Mouse (Mus musculus) lung, postnatal 4 days (tissue): ENCODE measurements around the gene Hck.
A peak's percentile ranks its signal among the peaks of the same experiment; 100 is the strongest.

Experiments used
- DNase-seq, 2 experiments: peaks; one replicate each; pipeline ENCODE4 v3.0.0; 2021

Gene Hck

GRCm38 (mm10) chr2:153090551-153091165 is 17.6 kb upstream of the Hck start:
- DNase-seq: peak; percentile 71 to 74

- DNase-seq: peak in 1 of 2 experiments; percentile 16
Measured at GRCm38 (mm10) chr2:153107046-153107766, 1.1 kb upstream of the Hck start.

- DNase-seq: peak in 1 of 2 experiments; percentile 7
Measured at GRCm38 (mm10) chr2:153107802-153108201, 466 bp upstream of the Hck start.

- peak in 1 of 2 experiments; percentile 9 for DNase-seq
Measured at GRCm38 (mm10) chr2:153109596-153109995, 1.3 kb downstream of the Hck start.

GRCm38 (mm10) chr2:153111298-153111697 is 3.0 kb downstream of the Hck start:
- peak in 1 of 2 experiments; percentile 6 for DNase-seq

- DNase-seq: no peak
Measured at GRCm38 (mm10) chr2:153115679-153116081, 7.4 kb downstream of the Hck start.

- DNase-seq: peak in 1 of 2 experiments; percentile 26
Measured at GRCm38 (mm10) chr2:153117051-153117486, 8.8 kb downstream of the Hck start.

GRCm38 (mm10) chr2:153119488-153119887 is 11.2 kb downstream of the Hck start:
- no peak for DNase-seq

GRCm38 (mm10) chr2:153120126-153120525 is 11.9 kb downstream of the Hck start:
- DNase-seq: no peak

- DNase-seq: peak in 1 of 2 experiments; percentile 21
Measured at GRCm38 (mm10) chr2:153121821-153122615, 13.8 kb downstream of the Hck start.

- no peak for DNase-seq
Measured at GRCm38 (mm10) chr2:153122701-153123100, 14.4 kb downstream of the Hck start.

GRCm38 (mm10) chr2:153125875-153126274 is 17.6 kb downstream of the Hck start:
- no peak for DNase-seq

- DNase-seq: peak; percentile 36 to 45
Measured at GRCm38 (mm10) chr2:153131019-153131418, 22.8 kb downstream of the Hck start.

- peak in 1 of 2 experiments; percentile 33 for DNase-seq
Measured at GRCm38 (mm10) chr2:153134237-153134636, 26.0 kb downstream of the Hck start.

GRCm38 (mm10) chr2:153136211-153136610 is 27.9 kb downstream of the Hck start:
- DNase-seq: peak; percentile 39 to 80

GRCm38 (mm10) chr2:153139158-153139557 is 30.9 kb downstream of the Hck start:
- no peak for DNase-seq

- peak; percentile 51 to 79 for DNase-seq
Measured at GRCm38 (mm10) chr2:153139996-153140613, 31.8 kb downstream of the Hck start.

- peak in 1 of 2 experiments; percentile 72 for DNase-seq
Measured at GRCm38 (mm10) chr2:153142620-153143199, 34.4 kb downstream of the Hck start.

GRCm38 (mm10) chr2:153145346-153145745 is 37.1 kb downstream of the Hck start:
- DNase-seq: no peak

GRCm38 (mm10) chr2:153147236-153147635 is 39.0 kb downstream of the Hck start:
- no peak for DNase-seq

GRCm38 (mm10) chr2:153147715-153148114 is 39.4 kb downstream of the Hck start:
- peak; percentile 65 to 82 for DNase-seq

GRCm38 (mm10) chr2:153149742-153150141 is 41.5 kb downstream of the Hck start:
- no peak for DNase-seq
